Mouse (Mus musculus) G1E (cell line): ENCODE measurements at regions not wholly inside any gene's neighbourhood (a gene's known extent, or its start where the extent isn't known, plus 50 kb on each side); places are given as distances from the start of the nearest gene placed in this dataset.

Experiments used
- CTCF ChIP-seq: IDR thresholded peaks from 2 replicates; pipeline ENCODE4 v1.5.1; 2012; ENCODE audit warnings: low read depth, low read length, inconsistent platforms, mixed read lengths
- GATA2 ChIP-seq: IDR thresholded peaks from 2 replicates; pipeline ENCODE4 v1.6.1; 2012; ENCODE audit warnings: low read depth, low read length, inconsistent platforms, borderline replicate concordance

GRCm38 (mm10) chr4:142303374-142304020 lies 64.3 kb upstream of the Kazn start:
- TF ChIP-seq CTCF (no peak), GATA2 (no peak)
